Mouse (Mus musculus): ENCODE data around the gene Klhl28. TPM values are rescaled to one million over a fixed set of nuclear protein-coding genes. Genes with fewer than 3 reads are reported as not detected.

The Klhl28 gene
- total and polyA plus RNA-seq, 3 experiments = 3.2 to 11.6 (median 11.0) TPM

- Histone ChIP-seq H3K36me3 (ENCODE audit: control insufficient read depth, insufficient read depth, low read length) (peaks cover 24% of the 10 kb centered on the region), H3K27ac (peak overlapping the region; percentile 64), H3K4me1 (ENCODE audit: control insufficient read depth, insufficient read depth, low read length) (peaks cover 6% of the 10 kb centered on the region), H3K9ac (ENCODE audit: low read depth, low read length) (peak overlapping the region; percentile 86), H3K79me2 (replicated peaks; ENCODE audit: control insufficient read depth, insufficient read depth, low read length) (peaks cover 2% of the 10 kb centered on the region; the same call in 1 of the 2 replicates), H3K27me3 (ENCODE audit: control insufficient read depth, insufficient read depth, low read length) (no peaks in the 10 kb centered on the region), H3K4me3 (peak overlapping the region; percentile 88)
- WGBS = under 1% methylated on average over 44 of the region's 44 CpGs
- intact Hi-C loops (cut with DNase I) = loop anchor here (2.0 to 5.0 kb wide), 2 partner anchors 71 to 109 kb away; partner anchors contain the start of genes Fancm, Fkbp3 and Prpf39
- TF ChIP-seq POLR2A (IDR thresholded peaks at IDR 0.05; ENCODE audit: insufficient read depth, low read depth, low read length) (no peak), EP300 (IDR thresholded peaks at IDR 0.05; ENCODE audit: insufficient read depth, low read depth, low read length) (no peak), CTCF (IDR thresholded peaks at IDR 0.05) (no peak)
- peak; percentile 61 to 66 for DNase-seq
Observed at GRCm38 (mm10) chr12:64966101-64966631, 832 bp upstream of the Klhl28 start.

DNA sequence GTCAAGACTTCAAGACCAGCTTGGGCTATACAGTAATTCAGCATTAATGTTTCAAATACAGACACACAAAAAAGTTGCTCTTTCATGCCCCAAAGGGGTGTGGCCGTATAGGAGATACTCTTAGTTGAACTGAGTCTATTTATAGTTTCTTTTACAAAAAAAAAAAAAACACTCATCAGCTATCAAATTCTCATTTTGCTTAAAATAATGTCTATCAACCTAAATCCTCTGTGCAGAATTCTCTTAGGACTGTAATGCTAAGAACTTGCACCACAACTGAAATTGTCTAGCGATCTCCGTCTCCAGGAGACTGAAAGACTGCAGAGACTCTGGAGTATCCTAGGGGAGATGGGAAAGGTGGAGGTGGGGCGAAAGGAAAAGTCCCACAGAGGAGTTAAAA is 774 bp downstream of the Klhl28 start:
- peak overlapping the region; percentile 71 for H3K9ac ChIP-seq (ENCODE audit: low read depth, low read length)
- 3% methylated on average over 4 of the region's 4 CpGs for WGBS
- H3K27me3 ChIP-seq (ENCODE audit: control insufficient read depth, insufficient read depth, low read length) = no peaks in the 10 kb centered on the region
- DNase-seq = no peak
- TF ChIP-seq EP300 (IDR thresholded peaks at IDR 0.05; ENCODE audit: insufficient read depth, low read depth, low read length) (no peak), CTCF (IDR thresholded peaks at IDR 0.05) (no peak), POLR2A (IDR thresholded peaks at IDR 0.05; ENCODE audit: insufficient read depth, low read depth, low read length) (no peak)
- intact Hi-C loops (cut with DNase I) = loop anchor here (2.0 kb wide), 2 partner anchors 46 to 208 kb away; partner anchors contain the start of gene Mis18bp1
- H3K4me3 ChIP-seq = peak overlapping the region; percentile 88
- peaks cover 8% of the 10 kb centered on the region for H3K4me1 ChIP-seq (ENCODE audit: control insufficient read depth, insufficient read depth, low read length)
- peaks cover 17% of the 10 kb centered on the region for H3K36me3 ChIP-seq (ENCODE audit: control insufficient read depth, insufficient read depth, low read length)
- peak overlapping the region; percentile 89 for H3K27ac ChIP-seq
- H3K79me2 ChIP-seq (replicated peaks; ENCODE audit: control insufficient read depth, insufficient read depth, low read length) = peaks cover 2% of the 10 kb centered on the region; the same call in 1 of the 2 replicates

DNA sequence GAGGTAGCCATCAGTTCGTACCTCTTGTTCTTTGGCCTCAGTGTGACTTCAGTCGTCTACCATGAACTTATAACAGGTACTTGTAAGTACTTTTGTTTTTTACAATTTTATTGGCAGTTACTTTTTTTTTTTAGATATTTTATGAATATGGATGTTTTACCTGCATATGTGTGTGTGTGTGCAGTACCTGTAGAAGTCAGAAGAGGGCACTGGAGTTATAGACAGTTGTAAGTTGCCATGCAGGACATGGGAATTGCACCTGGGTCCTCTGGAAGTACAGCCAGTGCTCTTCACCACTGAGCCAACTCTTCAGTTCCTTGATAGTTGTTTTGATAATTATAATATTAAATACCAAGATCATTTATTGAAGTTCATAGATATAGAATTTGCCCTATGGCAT is 27.8 kb downstream of the Klhl28 start:
- DNase-seq = no peak
- H3K27me3 ChIP-seq (ENCODE audit: control insufficient read depth, insufficient read depth, low read length) = no peaks in the 10 kb centered on the region
- no peaks in the 10 kb centered on the region for H3K36me3 ChIP-seq (ENCODE audit: control insufficient read depth, insufficient read depth, low read length)
- H3K79me2 ChIP-seq (replicated peaks; ENCODE audit: control insufficient read depth, insufficient read depth, low read length) = no peaks in the 10 kb centered on the region
- H3K4me3 ChIP-seq = no peak overlapping the region
- no peak overlapping the region for H3K27ac ChIP-seq
- peak; percentile 61 for TF ChIP-seq CTCF (IDR thresholded peaks at IDR 0.05)
- no peak for TF ChIP-seq POLR2A (IDR thresholded peaks at IDR 0.05; ENCODE audit: insufficient read depth, low read depth, low read length)
- intact Hi-C loops (cut with DNase I) = no loop called here
- no peak overlapping the region for H3K9ac ChIP-seq (ENCODE audit: low read depth, low read length)
- H3K4me1 ChIP-seq (ENCODE audit: control insufficient read depth, insufficient read depth, low read length) = no peaks in the 10 kb centered on the region
- WGBS = 83% methylated on average over 2 of the region's 2 CpGs

- WGBS = 4% methylated on average over 86 of the region's 93 CpGs
- H3K27ac ChIP-seq = peak within 1 kb of the TSS; percentile 65
Observed at GRCm38 (mm10) chr12:64917578-64918471, 47.5 kb downstream of the Klhl28 start, which contains the start of gene Gm527. TSS of gene Gm527 (plus strand) at chr12:64917906.

GRCm38 (mm10) chr12:64916735-64917134 is 48.6 kb downstream of the Klhl28 start:
- no peak overlapping the region for H3K9ac ChIP-seq (ENCODE audit: low read depth, low read length)
- DNase-seq = no peak
- H3K27ac ChIP-seq = no peak overlapping the region
- TF ChIP-seq CTCF (IDR thresholded peaks at IDR 0.05) (no peak), POLR2A (IDR thresholded peaks at IDR 0.05; ENCODE audit: insufficient read depth, low read depth, low read length) (no peak), EP300 (IDR thresholded peaks at IDR 0.05; ENCODE audit: insufficient read depth, low read depth, low read length) (no peak)
- H3K4me3 ChIP-seq = no peak overlapping the region
- H3K79me2 ChIP-seq (replicated peaks; ENCODE audit: control insufficient read depth, insufficient read depth, low read length) = no peaks in the 10 kb centered on the region
- H3K27me3 ChIP-seq (ENCODE audit: control insufficient read depth, insufficient read depth, low read length) = no peaks in the 10 kb centered on the region
- H3K4me1 ChIP-seq (ENCODE audit: control insufficient read depth, insufficient read depth, low read length) = no peaks in the 10 kb centered on the region
- no peaks in the 10 kb centered on the region for H3K36me3 ChIP-seq (ENCODE audit: control insufficient read depth, insufficient read depth, low read length)
- intact Hi-C loops (cut with DNase I) = loop anchor here (5.0 kb wide), 1 partner anchor 256 kb away; the partner anchor contains the start of gene Mis18bp1

More at GRCm38 (mm10) chr12:64917578-64918471, 47.5 kb downstream of the Klhl28 start, which contains the start of gene Gm527:
- DNase-seq = peak; percentile 95 to 97
- no peaks in the 10 kb centered on the region for H3K4me1 ChIP-seq (ENCODE audit: control insufficient read depth, insufficient read depth, low read length)
- H3K79me2 ChIP-seq (replicated peaks; ENCODE audit: control insufficient read depth, insufficient read depth, low read length) = no peaks in the 10 kb centered on the region
- H3K4me3 ChIP-seq = peak within 1 kb of the TSS; percentile 79
- no peaks in the 10 kb centered on the region for H3K36me3 ChIP-seq (ENCODE audit: control insufficient read depth, insufficient read depth, low read length)
- TF ChIP-seq CTCF (IDR thresholded peaks at IDR 0.05) (no peak), EP300 (IDR thresholded peaks at IDR 0.05; ENCODE audit: insufficient read depth, low read depth, low read length) (0 out of 2 replicates have a peak, but pooled peaks have one; percentile 39), POLR2A (IDR thresholded peaks at IDR 0.05; ENCODE audit: insufficient read depth, low read depth, low read length) (no peak)
- H3K9ac ChIP-seq (ENCODE audit: low read depth, low read length) = peak within 1 kb of the TSS; percentile 77
- H3K27me3 ChIP-seq (ENCODE audit: control insufficient read depth, insufficient read depth, low read length) = no peaks in the 10 kb centered on the region
- intact Hi-C loops (cut with DNase I) = loop anchor here (2.0 to 5.0 kb wide), 2 partner anchors 47 to 254 kb away; partner anchors contain the start of genes Klhl28, Mis18bp1 and Togaram1
